ENCODE assay signal across 14 mouse cellular contexts in the genomic region with DNA sequence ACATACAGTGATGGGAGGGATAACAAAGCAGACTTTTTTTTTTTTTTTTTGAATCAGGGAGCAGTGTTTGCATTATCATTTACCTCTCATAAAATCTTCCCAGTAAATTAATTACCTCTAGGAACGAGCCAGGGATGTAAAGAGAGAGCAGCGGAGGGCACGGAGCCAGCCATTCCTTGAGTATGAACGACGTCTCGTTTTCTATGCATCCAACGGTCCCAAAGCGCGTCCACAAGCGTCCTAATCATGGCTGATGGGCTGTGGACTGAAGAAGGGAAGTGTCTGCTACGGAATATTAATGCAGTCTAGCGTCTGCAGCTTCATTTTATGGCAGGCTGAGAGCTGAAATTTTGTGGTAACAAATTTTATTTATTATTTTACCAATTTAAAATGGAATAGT.
"Had no signal": no experiment of that assay in that cellular context is flagged by ENCODE, and none has a peak within 500 bp of the region (broad histone marks: within the 10 kb centered on the region; RNA-seq: fewer than 3 reads in every experiment).

No protein-coding gene starts in this region.

- H3K36me3 ChIP-seq: limb, embryonic 10.5 days; liver, embryonic 15.5 days; neural tube, embryonic 13.5 days; stomach, embryonic 15.5 days had no signal

- H3K9me3 ChIP-seq: limb, embryonic 10.5 days; liver, embryonic 15.5 days; neural tube, embryonic 13.5 days; stomach, embryonic 15.5 days had no signal

- H3K4me1 ChIP-seq: liver, embryonic 15.5 days; neural tube, embryonic 13.5 days; stomach, embryonic 15.5 days had no signal

- H3K4me3 ChIP-seq: limb, embryonic 10.5 days; liver, embryonic 15.5 days; neural tube, embryonic 13.5 days; stomach, embryonic 15.5 days had no signal

- H3K27me3 ChIP-seq: liver, embryonic 15.5 days; neural tube, embryonic 13.5 days; stomach, embryonic 15.5 days had no signal

- ATAC-seq: lung, postnatal 0 days had no signal

- H3K4me2 ChIP-seq: liver, embryonic 11.5 days; liver, embryonic 15.5 days; neural tube, embryonic 13.5 days; stomach, embryonic 15.5 days had no signal

- DNase-seq: kidney, adult 8-10 months; kidney, postnatal 25 days; layer of hippocampus, adult 9-11 months; lung, adult 2 months; lung, postnatal 36 days; right cerebral cortex, postnatal 14 days; thymus, adult 2 months; thymus, postnatal 25 days had no signal

- H3K9ac ChIP-seq: liver, embryonic 15.5 days; neural tube, embryonic 13.5 days; stomach, embryonic 15.5 days had no signal

- H3K27ac ChIP-seq: limb, embryonic 10.5 days; liver, embryonic 15.5 days; stomach, embryonic 15.5 days had no signal
